Comparison of ENCODE assay signal across 8 mouse cellular contexts in the genomic region with DNA sequence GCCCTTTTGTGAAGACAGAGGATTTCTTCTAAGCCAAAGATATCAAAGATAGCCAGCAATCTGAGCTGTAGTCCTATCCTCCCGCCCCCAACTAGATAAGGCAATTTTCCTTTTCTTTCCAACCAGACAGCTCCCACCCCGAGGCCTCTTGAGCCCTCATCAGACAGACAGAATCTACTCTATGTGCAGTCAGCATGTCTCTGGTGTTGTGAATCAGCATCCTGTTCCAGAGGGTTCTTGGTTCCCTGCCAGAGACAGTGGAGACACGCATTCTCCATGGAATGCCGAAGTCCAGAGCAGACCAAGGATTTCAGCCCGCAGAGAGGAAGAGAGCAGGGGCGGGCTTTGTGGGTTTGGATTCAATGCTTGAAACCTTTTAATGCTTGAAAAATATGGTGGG. TPM values are rescaled to one million over a fixed set of nuclear protein-coding genes. Genes with fewer than 3 reads are reported as not detected.
DNase-seq lines count a peak whose midpoint lies in the region; ATAC-seq and TF ChIP-seq lines count a peak whose summit lies in the region.
"Had no signal": no experiment of that assay in that cellular context is flagged by ENCODE, and none has a peak within 500 bp of the region (broad histone marks: within the 10 kb centered on the region; RNA-seq: fewer than 3 reads in every experiment).

No protein-coding gene starts in this region.

- TF ChIP-seq CTCF in liver, postnatal 0 days (IDR thresholded peaks at IDR 0.05; ENCODE audit: low read depth), result no peak

- peaks cover 78% of the 10 kb centered on the region for H3K4me1 ChIP-seq in heart, embryonic 16.5 days (ENCODE audit: control insufficient read depth, insufficient read depth, low read length)
- peaks cover 9% of the 10 kb centered on the region for H3K4me1 ChIP-seq in liver, postnatal 0 days (ENCODE audit: insufficient read depth)

- H3K27me3 ChIP-seq in heart, embryonic 16.5 days (ENCODE audit: control insufficient read depth, insufficient read depth, low read length), result no peaks in the 10 kb centered on the region
- no peaks in the 10 kb centered on the region for H3K27me3 ChIP-seq in liver, postnatal 0 days (ENCODE audit: insufficient read depth, low read length)

- H3K4me3 ChIP-seq in heart, embryonic 16.5 days (ENCODE audit: low read length), result no peak overlapping the region
- no peak overlapping the region for H3K4me3 ChIP-seq in liver, postnatal 0 days (ENCODE audit: low read depth, low read length)
- H3K4me3 ChIP-seq: megakaryocyte, embryonic 14.5 days had no signal

- DNase-seq in NIH3T3 (ENCODE audit: low read depth), result peak; percentile 98
- DNase-seq in adrenal gland, postnatal 14 days, result peak; percentile 89
- DNase-seq in liver, postnatal 0 days, result peak; percentile 52
- no peak for DNase-seq in left cerebral cortex, adult 8-10 months (ENCODE audit: low spot score in 2 of 2)
- DNase-seq in T-cell, adult 2 months (ENCODE audit: low spot score), result no peak
- DNase-seq in spleen, postnatal 14 days (ENCODE audit: low spot score in 2 of 2), result no peak

- no peak; the same call in 1 of the 2 replicates for TF ChIP-seq EP300 in liver, postnatal 0 days (IDR thresholded peaks at IDR 0.05; ENCODE audit: low read depth)

- no peaks in the 10 kb centered on the region for H3K9me3 ChIP-seq in heart, embryonic 16.5 days (replicated peaks; ENCODE audit: control insufficient read depth, low read length)
- no peaks in the 10 kb centered on the region for H3K9me3 ChIP-seq in liver, postnatal 0 days (ENCODE audit: low read length)
- H3K9me3 ChIP-seq: megakaryocyte, embryonic 14.5 days had no signal

- 14% methylated on average over 6 of the region's 6 CpGs for WGBS in heart, embryonic 16.5 days
- WGBS in liver, postnatal 0 days (ENCODE audit: insufficient replicate concordance), result 65% methylated on average over 6 of the region's 6 CpGs

- H3K4me2 ChIP-seq in heart, embryonic 16.5 days (ENCODE audit: low read depth, low read length), result no peak overlapping the region
- H3K4me2 ChIP-seq in liver, postnatal 0 days (ENCODE audit: low read depth, low read length), result no peak overlapping the region

- peak overlapping the region; percentile 96 for H3K27ac ChIP-seq in heart, embryonic 16.5 days (ENCODE audit: low read length)
- H3K27ac ChIP-seq in liver, postnatal 0 days (ENCODE audit: low read depth), result peak overlapping the region; percentile 29; the same call in 1 of the 2 replicates

- peak; percentile 73 for ATAC-seq in heart, embryonic 16.5 days (replicated peaks; ENCODE audit: extremely low read depth, insufficient read depth, low FRiP score)
- ATAC-seq in liver, postnatal 0 days, result peak; percentile 43; the same call in 1 of the 2 replicates

- peaks cover 23% of the 10 kb centered on the region for H3K36me3 ChIP-seq in heart, embryonic 16.5 days (ENCODE audit: control insufficient read depth, insufficient read depth)
- H3K36me3 ChIP-seq in liver, postnatal 0 days (replicated peaks; ENCODE audit: insufficient read depth, low read length), result peaks cover 37% of the 10 kb centered on the region

- H3K9ac ChIP-seq in heart, embryonic 16.5 days (ENCODE audit: low read length), result no peak overlapping the region
- H3K9ac ChIP-seq in liver, postnatal 0 days (replicated peaks), result no peak overlapping the region

RNA-seq across cellular contexts. Expression of a gene that starts 19.3 kb away (rescaled TPM):
- total RNA-seq in adrenal gland, postnatal 14 days (2021), result 302 and 335 TPM in 2 replicates
- polyA plus RNA-seq in heart, embryonic 16.5 days (2015; fragmentation: Nextera tagmentation; extraction: Ambion mirVana), result 622 and 705 TPM in 2 replicates
- 68.2 and 78.3 TPM in 2 replicates for polyA plus RNA-seq in liver, postnatal 0 days (2015; fragmentation: Nextera tagmentation; extraction: Ambion mirVana)
- total RNA-seq in left cerebral cortex, adult 8-10 months (2022), result 10 to 100 TPM; 12.3 to 16.1 (median 14.6) TPM

Comparison
In these comparisons a context has a peak if more than half of its experiments do, and no peak if none do; other contexts are left out.
1. DNase-seq: peak in NIH3T3 (single experiment), adrenal gland, postnatal 14 days (single experiment) and liver, postnatal 0 days (single experiment); none in left cerebral cortex, adult 8-10 months (0 of 2), T-cell, adult 2 months (single experiment) and spleen, postnatal 14 days (0 of 2).
2. RNA of a gene that starts 19.3 kb away (total RNA-seq): 302 to 335 TPM in adrenal gland, postnatal 14 days; 12.3 to 16.1 TPM in left cerebral cortex, adult 8-10 months; every median in the first group is over 10 times any median in the second.